In genomic region chr6:72940493-72940892, GRCm38 (mm10) we compare ENCODE assay signal across 8 mouse cellular contexts. TPM values are rescaled to one million over a fixed set of nuclear protein-coding genes. Genes with fewer than 3 reads are reported as not detected.
DNase-seq lines count a peak whose midpoint lies in the region; ATAC-seq and TF ChIP-seq lines count a peak whose summit lies in the region.

No protein-coding gene starts in this region.

- no peak overlapping the region for H3K4me2 ChIP-seq in liver, embryonic 11.5 days
- H3K4me2 ChIP-seq in forebrain, embryonic 13.5 days, result no peak overlapping the region
- no peak overlapping the region for H3K4me2 ChIP-seq in intestine, embryonic 14.5 days (ENCODE audit: low read length)
- no peak overlapping the region for H3K4me2 ChIP-seq in midbrain, postnatal 0 days (ENCODE audit: low read depth, low read length, poor library complexity, severe bottlenecking)

- peak; percentile 45 for DNase-seq in liver, adult 2 months (ENCODE audit: extremely low read depth, low read depth, low spot score)
- no peak for DNase-seq in liver, embryonic 11.5 days (ENCODE audit: low spot score)
- peak; percentile 38 for DNase-seq in c-Kit-positive CD71-positive TER-119-negative erythroid progenitor cells, embryonic 14.5 days (ENCODE audit: low read depth)
- DNase-seq in intestine, embryonic 14.5 days (ENCODE audit: low spot score), result peak; percentile 86
- DNase-seq in left cerebral cortex, postnatal 25 days (ENCODE audit: low spot score in 2 of 2), result peak; percentile 79
- DNase-seq in midbrain, postnatal 0 days (ENCODE audit: low spot score), result peak; percentile 78
- peak; percentile 87 for DNase-seq in splenic B cell, adult 2 months (ENCODE audit: low read depth, low spot score)

- no peak overlapping the region for H3K9ac ChIP-seq in liver, adult 2 months (ENCODE audit: low read depth, low read length)
- H3K9ac ChIP-seq in liver, embryonic 11.5 days (ENCODE audit: low read depth, low read length), result no peak overlapping the region
- H3K9ac ChIP-seq in forebrain, embryonic 13.5 days, result no peak overlapping the region
- no peak overlapping the region for H3K9ac ChIP-seq in intestine, embryonic 14.5 days (ENCODE audit: low read length)
- no peak overlapping the region for H3K9ac ChIP-seq in midbrain, postnatal 0 days (replicated peaks; ENCODE audit: low read length, poor library complexity, severe bottlenecking)

- peaks cover 3% of the 10 kb centered on the region; the same call in 1 of the 2 replicates for H3K4me1 ChIP-seq in liver, adult 2 months (ENCODE audit: control insufficient read depth, insufficient read depth, low read length)
- no peaks in the 10 kb centered on the region for H3K4me1 ChIP-seq in liver, embryonic 11.5 days (replicated peaks; ENCODE audit: control insufficient read depth, insufficient read depth, low read length)
- no peaks in the 10 kb centered on the region for H3K4me1 ChIP-seq in forebrain, embryonic 13.5 days
- no peaks in the 10 kb centered on the region for H3K4me1 ChIP-seq in intestine, embryonic 14.5 days (replicated peaks; ENCODE audit: control insufficient read depth, insufficient read depth, low read length)
- H3K4me1 ChIP-seq in midbrain, postnatal 0 days (ENCODE audit: insufficient read depth, low read length), result no peaks in the 10 kb centered on the region

- TF ChIP-seq CTCF in liver, adult 2 months (IDR thresholded peaks at IDR 0.05; ENCODE audit: low read depth, low read length), result peak; percentile 62
- peak; percentile 96 for TF ChIP-seq CTCF in midbrain, postnatal 0 days (IDR thresholded peaks at IDR 0.05)

- no peak for TF ChIP-seq POLR2A in liver, adult 2 months (IDR thresholded peaks at IDR 0.05; ENCODE audit: extremely low read depth, insufficient read depth, low read length)

- no peak overlapping the region for H3K27ac ChIP-seq in liver, adult 2 months (replicated peaks; ENCODE audit: insufficient read depth, low read depth, low read length)
- no peak overlapping the region for H3K27ac ChIP-seq in liver, embryonic 11.5 days (ENCODE audit: low read depth, low read length)
- no peak overlapping the region for H3K27ac ChIP-seq in forebrain, embryonic 13.5 days
- H3K27ac ChIP-seq in intestine, embryonic 14.5 days (ENCODE audit: low read depth), result no peak overlapping the region
- no peak overlapping the region for H3K27ac ChIP-seq in midbrain, postnatal 0 days (ENCODE audit: low read depth, low read length)

- intact Hi-C loops in left cerebral cortex, postnatal 25 days (cut with DNase I), result loop anchor here (1.0 to 2.0 kb wide), 3 partner anchors 70 to 294 kb away; no protein-coding TSS in a partner anchor

- WGBS in liver, adult 2 months, result 12% methylated on average over 3 of the region's 3 CpGs
- WGBS in liver, embryonic 11.5 days, result 7% methylated on average over 3 of the region's 3 CpGs
- 9% methylated on average over 3 of the region's 3 CpGs for WGBS in forebrain, embryonic 13.5 days
- 6% methylated on average over 3 of the region's 3 CpGs for WGBS in intestine, embryonic 14.5 days
- WGBS in midbrain, postnatal 0 days, result 9% methylated on average over 3 of the region's 3 CpGs

- no peaks in the 10 kb centered on the region for H3K79me2 ChIP-seq in liver, adult 2 months (ENCODE audit: control insufficient read depth, insufficient read depth, low read length)

- H3K27me3 ChIP-seq in liver, adult 2 months (ENCODE audit: control insufficient read depth, insufficient read depth, low read length), result no peaks in the 10 kb centered on the region
- no peaks in the 10 kb centered on the region for H3K27me3 ChIP-seq in liver, embryonic 11.5 days (replicated peaks; ENCODE audit: control insufficient read depth, insufficient read depth, low read length)
- H3K27me3 ChIP-seq in forebrain, embryonic 13.5 days, result no peaks in the 10 kb centered on the region
- no peaks in the 10 kb centered on the region for H3K27me3 ChIP-seq in intestine, embryonic 14.5 days (replicated peaks; ENCODE audit: control insufficient read depth, insufficient read depth, low read length)
- no peaks in the 10 kb centered on the region for H3K27me3 ChIP-seq in midbrain, postnatal 0 days (ENCODE audit: insufficient read depth, low read length)
- H3K27me3 ChIP-seq in splenic B cell, adult 2 months (ENCODE audit: control insufficient read depth, insufficient read depth, low read length, poor library complexity, severe bottlenecking), result no peaks in the 10 kb centered on the region

- H3K36me3 ChIP-seq in liver, adult 2 months (ENCODE audit: control insufficient read depth, insufficient read depth, low read length), result no peaks in the 10 kb centered on the region
- H3K36me3 ChIP-seq in liver, embryonic 11.5 days (ENCODE audit: control insufficient read depth, insufficient read depth, low read length), result no peaks in the 10 kb centered on the region
- no peaks in the 10 kb centered on the region for H3K36me3 ChIP-seq in forebrain, embryonic 13.5 days (ENCODE audit: poor library complexity, severe bottlenecking)
- H3K36me3 ChIP-seq in intestine, embryonic 14.5 days (ENCODE audit: control insufficient read depth, insufficient read depth, low read length), result no peaks in the 10 kb centered on the region
- H3K36me3 ChIP-seq in midbrain, postnatal 0 days (ENCODE audit: insufficient read depth, low read length), result no peaks in the 10 kb centered on the region
- no peaks in the 10 kb centered on the region for H3K36me3 ChIP-seq in splenic B cell, adult 2 months (ENCODE audit: control insufficient read depth, insufficient read depth, low read length, poor library complexity, severe bottlenecking)

- no peak for ATAC-seq in liver, embryonic 11.5 days (replicated peaks; ENCODE audit: low FRiP score)
- ATAC-seq in forebrain, embryonic 13.5 days, result peak; percentile 75; the same call in 1 of the 2 replicates
- ATAC-seq in intestine, embryonic 14.5 days (replicated peaks; ENCODE audit: low FRiP score, low TSS enrichment, low read depth), result no peak; the same call in 1 of the 2 replicates
- no peak for ATAC-seq in midbrain, postnatal 0 days (ENCODE audit: low FRiP score)

- H3K9me3 ChIP-seq in liver, embryonic 11.5 days (ENCODE audit: control insufficient read depth, low read length), result no peaks in the 10 kb centered on the region
- H3K9me3 ChIP-seq in forebrain, embryonic 13.5 days (replicated peaks), result no peaks in the 10 kb centered on the region
- H3K9me3 ChIP-seq in intestine, embryonic 14.5 days (ENCODE audit: control insufficient read depth, low read length), result no peaks in the 10 kb centered on the region
- no peaks in the 10 kb centered on the region for H3K9me3 ChIP-seq in midbrain, postnatal 0 days (ENCODE audit: low read length)

- H3K4me3 ChIP-seq in liver, adult 2 months (ENCODE audit: insufficient read depth, low read depth, low read length), result no peak overlapping the region
- no peak overlapping the region for H3K4me3 ChIP-seq in liver, embryonic 11.5 days (ENCODE audit: low read depth, low read length)
- H3K4me3 ChIP-seq in forebrain, embryonic 13.5 days, result no peak overlapping the region
- no peak overlapping the region for H3K4me3 ChIP-seq in intestine, embryonic 14.5 days (ENCODE audit: low read depth, low read length)
- H3K4me3 ChIP-seq in midbrain, postnatal 0 days (ENCODE audit: low read depth, low read length), result no peak overlapping the region

RNA-seq across cellular contexts. Expression of gene Tmsb10, which starts 18.1 kb away (rescaled TPM):
- total RNA-seq in liver, adult 2 months (2014; rRNA removed), result 5.0 and 5.4 TPM in 2 replicates
- polyA plus RNA-seq in liver, adult 2 months (2012; rRNA removed), result 5.2 and 7.1 TPM in 2 replicates
- polyA plus RNA-seq in liver, embryonic 11.5 days (2014; fragmentation: Nextera tagmentation; extraction: Ambion mirVana), result 984 and 1,116 TPM in 2 replicates
- polyA plus RNA-seq in forebrain, embryonic 13.5 days (2015; fragmentation: Nextera tagmentation; extraction: Ambion mirVana), result 3,443 and 4,664 TPM in 2 replicates
- 2,511 and 2,566 TPM in 2 replicates for polyA plus RNA-seq in intestine, embryonic 14.5 days (2014; fragmentation: Nextera tagmentation; extraction: Ambion mirVana)
- total RNA-seq in left cerebral cortex, postnatal 25 days (2021), result 100 to 1,000 TPM; 512 to 528 TPM
- total RNA-seq in midbrain, postnatal 0 days (2014; rRNA removed), result 504 and 572 TPM in 2 replicates
- 6,498 and 6,879 TPM in 2 replicates for polyA plus RNA-seq in midbrain, postnatal 0 days (2015; fragmentation: Nextera tagmentation; extraction: Ambion mirVana)

RNA-seq across cellular contexts. Expression of gene Kcmf1, which starts 40.7 kb away (rescaled TPM):
- 38.6 and 56.6 TPM in 2 replicates for total RNA-seq in liver, adult 2 months (2014; rRNA removed)
- 92.0 and 107 TPM in 2 replicates for polyA plus RNA-seq in liver, adult 2 months (2012; rRNA removed)
- 40.6 and 46.8 TPM in 2 replicates for polyA plus RNA-seq in liver, embryonic 11.5 days (2014; fragmentation: Nextera tagmentation; extraction: Ambion mirVana)
- 28.4 and 28.8 TPM in 2 replicates for polyA plus RNA-seq in forebrain, embryonic 13.5 days (2015; fragmentation: Nextera tagmentation; extraction: Ambion mirVana)
- polyA plus RNA-seq in intestine, embryonic 14.5 days (2014; fragmentation: Nextera tagmentation; extraction: Ambion mirVana), result 36.3 and 40.7 TPM in 2 replicates
- total RNA-seq in left cerebral cortex, postnatal 25 days (2021), result 10 to 100 TPM; 69.5 TPM
- 70.9 and 74.2 TPM in 2 replicates for total RNA-seq in midbrain, postnatal 0 days (2014; rRNA removed)
- 45.5 and 52.8 TPM in 2 replicates for polyA plus RNA-seq in midbrain, postnatal 0 days (2015; fragmentation: Nextera tagmentation; extraction: Ambion mirVana)

Comparison
In these comparisons a context has a peak if more than half of its experiments do, and no peak if none do; other contexts are left out.
1. RNA of gene Tmsb10, which starts 18.1 kb away (polyA plus RNA-seq): 6,498 to 6,879 TPM in midbrain, postnatal 0 days, 3,443 to 4,664 TPM in forebrain, embryonic 13.5 days, 2,511 to 2,566 TPM in intestine, embryonic 14.5 days and 984 to 1,116 TPM in liver, embryonic 11.5 days; 5.2 to 7.1 TPM in liver, adult 2 months; every median in the first group is over 100 times any median in the second.